Mouse (Mus musculus) heart, embryonic 12.5 days (tissue): ENCODE results near the gene Rimbp3. TPM values are rescaled to one million over a fixed set of nuclear protein-coding genes. Genes with fewer than 3 reads are reported as not detected.
"Not testable (repeated sequence)": the region's sequence is repeated elsewhere in the genome, so short reads cannot be mapped to it uniquely, and the experiment has no call there.

Experiments used
- ATAC-seq: fragments of 200-750 bp; cut with Nextera tagmentation; 2 replicates; pipeline ENCODE4 v1.8.0; 2017; ENCODE audit warnings: moderate TSS enrichment, moderate library complexity; ENCODE audit not compliant: insufficient number of reproducible peaks, low FRiP score
- H3K27ac ChIP-seq: fragments of 300-500 bp; sonication (generic); 2 replicates; pipeline ENCODE4 v1.5.1; 2016; ENCODE audit warnings: mild to moderate bottlenecking, moderate library complexity; ENCODE audit not compliant: poor library complexity, severe bottlenecking
- H3K27me3 ChIP-seq: fragments of 300-500 bp; sonication (generic); replicated peaks from 2 replicates; pipeline ENCODE4 v1.6.1; 2016; ENCODE audit warnings: mild to moderate bottlenecking, moderate library complexity
- H3K36me3 ChIP-seq: fragments of 300-500 bp; sonication (generic); 2 replicates; pipeline ENCODE4 v1.6.1; 2016; ENCODE audit warnings: mild to moderate bottlenecking, moderate library complexity
- H3K4me1 ChIP-seq: fragments of 300-500 bp; sonication (generic); replicated peaks from 2 replicates; pipeline ENCODE4 v1.6.1; 2016; ENCODE audit warnings: mild to moderate bottlenecking
- H3K4me2 ChIP-seq: fragments of 300-500 bp; sonication (generic); 2 replicates; pipeline ENCODE4 v1.6.1; 2016; ENCODE audit warnings: mild to moderate bottlenecking, moderate library complexity
- H3K4me3 ChIP-seq: fragments of 300-500 bp; sonication (generic); 2 replicates; pipeline ENCODE4 v1.5.1; 2016; ENCODE audit warnings: mild to moderate bottlenecking
- H3K9ac ChIP-seq: fragments of 300-500 bp; sonication (generic); 2 replicates; pipeline ENCODE4 v1.6.1; 2016; ENCODE audit warnings: mild to moderate bottlenecking, moderate library complexity
- H3K9me3 ChIP-seq: fragments of 300-500 bp; sonication (generic); replicated peaks from 2 replicates; pipeline ENCODE4 v1.6.1; 2016; ENCODE audit warnings: mild to moderate bottlenecking, moderate library complexity
- WGBS: fragments of 180-500 bp; shearing (Covaris S2); methylation state at CpG from one replicate; pipeline ENCODE4 v1.1.7; 2016; 5-methylcytosine and 5-hydroxymethylcytosine counted together
- polyA plus RNA-seq: library from polyadenylated mRNA; unstranded; fragments of >200 nt; fragmentation: Nextera tagmentation; extraction: Ambion mirVana; gene quantifications from 2 replicates; pipeline ENCODE4 v1.2.1, GENCODE M21; 2016

The Rimbp3 gene
- 0.24 and 0.26 TPM in 2 replicates for polyA plus RNA-seq

DNA sequence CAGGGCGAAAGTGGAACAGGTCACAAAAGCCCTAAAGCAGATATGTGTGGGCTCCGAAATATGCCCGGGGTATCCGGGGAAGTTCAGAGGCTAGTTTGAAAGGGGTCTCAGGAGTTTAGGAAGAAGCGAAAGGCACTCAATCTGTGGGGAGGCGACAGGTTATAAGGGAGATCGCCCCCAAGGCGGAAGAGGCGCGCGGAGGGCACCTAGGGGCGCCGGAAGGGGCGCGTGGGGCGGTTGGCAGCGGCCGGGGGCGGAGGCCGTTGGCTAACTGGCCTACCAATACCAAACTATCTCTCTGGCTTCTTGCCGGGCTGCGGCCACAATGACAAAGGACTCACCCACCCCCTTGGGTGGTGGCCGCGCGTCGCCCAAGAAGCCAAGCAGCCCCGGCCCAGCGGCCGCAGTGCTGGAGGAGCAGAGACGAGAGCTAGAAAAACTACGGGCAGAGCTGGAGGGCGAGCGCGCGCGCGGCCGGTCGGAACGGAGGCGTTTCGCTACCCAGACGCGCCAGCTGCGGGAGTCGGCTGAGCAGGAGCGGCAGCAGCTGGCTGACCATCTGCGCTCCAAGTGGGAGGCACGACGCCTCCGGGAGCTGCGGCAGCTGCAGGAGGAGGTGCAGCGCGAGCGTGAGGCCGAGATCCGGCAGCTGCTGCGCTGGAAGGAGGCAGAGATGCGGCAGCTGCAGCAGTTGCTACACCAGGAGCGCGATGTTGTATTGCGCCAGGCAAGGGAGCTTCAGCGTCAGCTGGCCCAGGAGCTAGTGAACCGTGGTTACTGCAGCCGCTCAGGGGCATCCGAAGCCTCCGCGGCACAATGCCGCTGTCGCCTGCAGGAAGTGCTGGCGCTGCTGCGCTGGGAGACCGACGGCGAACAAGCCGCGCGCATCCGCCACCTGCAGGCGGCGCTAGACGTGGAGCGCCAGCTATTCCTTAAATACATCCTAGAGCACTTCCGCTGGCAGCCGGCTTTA, at the start of gene Rimbp3:
Gene Rimbp3 (plus strand): TSS at position 215 of the 973 bp plus-strand sequence.
- peak; percentile 71 for ATAC-seq
- Histone ChIP-seq H3K36me3 (no peaks in the 10 kb centered on the region), H3K27ac (no peak within 1 kb of the TSS), H3K9me3 (no peaks in the 10 kb centered on the region), H3K9ac (peak within 1 kb of the TSS; percentile 69), H3K4me1 (peaks cover 12% of the 10 kb centered on the region), H3K4me2 (peak within 1 kb of the TSS; percentile 99), H3K27me3 (peaks cover 35% of the 10 kb centered on the region), H3K4me3 (peak within 1 kb of the TSS; percentile 60)
- 2% methylated on average over 85 of the region's 85 CpGs for WGBS

DNA sequence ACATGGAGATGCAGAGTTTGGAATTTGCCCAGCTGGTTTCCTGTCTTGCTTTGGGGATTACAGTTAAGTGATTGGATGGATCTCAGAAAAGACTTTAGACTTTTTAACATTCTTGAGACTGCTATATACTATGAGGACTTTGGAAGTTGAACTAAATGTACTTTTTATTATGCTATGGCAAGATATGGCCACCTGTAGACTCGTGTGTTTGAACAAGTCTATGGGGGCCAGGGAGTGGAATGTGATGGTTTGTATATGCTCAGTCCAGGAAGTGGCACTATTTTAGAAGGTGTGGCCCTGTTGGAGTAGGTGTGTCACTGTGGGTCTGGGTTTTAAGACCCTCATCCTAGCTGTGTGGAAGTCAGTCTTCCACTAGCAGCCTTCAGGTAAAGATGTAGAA, 42.9 kb upstream of the Rimbp3 start:
- WGBS: 86% methylated on average over 1 of the region's 1 CpGs
- peaks cover 52% of the 10 kb centered on the region for H3K36me3 ChIP-seq
- not testable (repeated sequence) for H3K9ac ChIP-seq, H3K9me3 ChIP-seq, H3K4me3 ChIP-seq, H3K4me2 ChIP-seq, ATAC-seq, H3K27me3 ChIP-seq, H3K4me1 ChIP-seq, H3K27ac ChIP-seq

DNA sequence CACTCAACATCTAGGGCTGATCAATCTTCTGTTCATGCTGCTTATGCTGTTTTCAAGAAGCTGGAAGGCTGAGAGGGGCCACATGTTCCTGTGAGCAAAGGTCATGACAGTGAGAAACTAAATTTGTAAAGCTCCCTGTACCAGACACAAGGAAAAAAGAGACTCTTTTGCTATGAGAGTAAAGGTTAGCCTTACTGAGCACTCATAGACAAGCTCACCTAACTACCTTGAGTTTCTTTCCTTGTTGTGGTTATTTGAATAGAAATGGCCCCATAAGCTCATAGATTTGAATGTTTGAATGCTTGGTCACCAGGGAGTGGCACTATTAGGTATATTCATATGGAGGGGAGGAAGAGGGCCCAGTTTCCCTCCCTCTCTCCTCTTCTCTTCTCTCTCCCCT, 41.2 kb upstream of the Rimbp3 start:
- no peaks in the 10 kb centered on the region for H3K4me1 ChIP-seq
- no peak overlapping the region for H3K9ac ChIP-seq
- H3K9me3 ChIP-seq: no peaks in the 10 kb centered on the region
- ATAC-seq: no peak
- H3K36me3 ChIP-seq: peaks cover 60% of the 10 kb centered on the region
- H3K4me3 ChIP-seq: no peak overlapping the region
- no peak overlapping the region for H3K4me2 ChIP-seq
- H3K27ac ChIP-seq: no peak overlapping the region
- no peaks in the 10 kb centered on the region for H3K27me3 ChIP-seq

DNA sequence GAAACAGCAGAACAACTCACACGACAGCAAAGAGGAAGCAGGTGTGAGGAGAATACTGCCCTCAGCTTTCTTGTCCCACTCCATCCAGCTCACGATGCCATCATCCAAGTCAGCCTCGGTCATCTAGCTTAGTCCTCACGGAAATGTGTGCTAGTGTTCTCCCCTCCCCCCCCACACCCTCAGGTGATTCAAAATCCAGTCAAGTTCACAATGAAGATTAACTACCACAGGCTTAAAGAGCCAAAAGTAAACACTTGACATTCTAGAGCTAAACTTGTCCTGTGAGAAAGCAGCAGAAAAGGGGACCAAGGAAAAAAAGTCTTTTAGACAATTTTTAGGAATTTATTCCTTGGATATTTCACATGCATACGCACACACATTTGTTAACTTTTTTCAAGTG, 40.4 kb upstream of the Rimbp3 start:
- H3K27ac ChIP-seq: no peak overlapping the region
- H3K27me3 ChIP-seq: no peaks in the 10 kb centered on the region
- H3K36me3 ChIP-seq: peaks cover 68% of the 10 kb centered on the region
- H3K4me2 ChIP-seq: no peak overlapping the region
- H3K9ac ChIP-seq: no peak overlapping the region
- no peak overlapping the region for H3K4me3 ChIP-seq
- H3K4me1 ChIP-seq: no peaks in the 10 kb centered on the region
- ATAC-seq: no peak
- 91% methylated on average over 5 of the region's 5 CpGs for WGBS
- no peaks in the 10 kb centered on the region for H3K9me3 ChIP-seq

- Histone ChIP-seq H3K27ac (no peak overlapping the region), H3K36me3 (peaks cover 54% of the 10 kb centered on the region), H3K27me3 (no peaks in the 10 kb centered on the region), H3K4me2 (no peak overlapping the region), H3K4me3 (no peak overlapping the region), H3K9ac (no peak overlapping the region), H3K4me1 (peaks cover 7% of the 10 kb centered on the region), H3K9me3 (no peaks in the 10 kb centered on the region)
- 78% methylated on average over 2 of the region's 2 CpGs for WGBS
- ATAC-seq: no peak
These were observed 32.6 kb upstream of the Rimbp3 start for GRCm38 (mm10) chr16:17175765-17176164.

GRCm38 (mm10) chr16:17177623-17178170, 30.7 kb upstream of the Rimbp3 start:
- H3K4me1 ChIP-seq: peaks cover 22% of the 10 kb centered on the region
- no peaks in the 10 kb centered on the region for H3K27me3 ChIP-seq
- no peaks in the 10 kb centered on the region for H3K9me3 ChIP-seq
- 89% methylated on average over 1 of the region's 1 CpGs for WGBS
- H3K27ac ChIP-seq: no peak overlapping the region
- ATAC-seq: no peak
- H3K4me3 ChIP-seq: no peak overlapping the region
- peaks cover 38% of the 10 kb centered on the region for H3K36me3 ChIP-seq
- no peak overlapping the region for H3K4me2 ChIP-seq
- H3K9ac ChIP-seq: no peak overlapping the region

- Histone ChIP-seq H3K27ac (no peak overlapping the region), H3K4me2 (no peak overlapping the region), H3K9ac (no peak overlapping the region), H3K9me3 (no peaks in the 10 kb centered on the region), H3K27me3 (no peaks in the 10 kb centered on the region), H3K4me1 (peaks cover 24% of the 10 kb centered on the region), H3K4me3 (no peak overlapping the region), H3K36me3 (peaks cover 30% of the 10 kb centered on the region)
- 86% methylated on average over 3 of the region's 3 CpGs for WGBS
- ATAC-seq: no peak
These were observed 28.7 kb upstream of the Rimbp3 start for GRCm38 (mm10) chr16:17179706-17180105.

DNA sequence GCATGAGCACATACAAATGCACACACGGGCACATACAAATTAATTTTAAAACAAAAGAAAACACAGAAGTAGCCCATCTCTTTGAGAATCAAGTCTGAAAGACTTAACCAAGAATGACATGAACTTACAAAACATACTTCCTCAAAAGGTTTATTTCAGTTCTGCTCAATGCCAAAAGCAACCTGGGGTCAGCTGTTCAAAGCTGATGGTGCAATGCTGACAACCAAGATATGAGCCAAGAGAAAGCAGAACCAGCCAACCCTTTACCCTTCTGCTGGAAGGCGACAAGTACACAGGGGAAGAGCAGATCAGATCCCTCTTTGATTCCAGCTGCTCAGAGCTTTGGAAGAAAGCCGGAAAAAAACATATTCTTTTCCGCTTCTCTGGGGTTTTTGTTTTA, 27.0 kb upstream of the Rimbp3 start:
- no peaks in the 10 kb centered on the region for H3K9me3 ChIP-seq
- ATAC-seq: no peak
- peaks cover 30% of the 10 kb centered on the region for H3K36me3 ChIP-seq
- 74% methylated on average over 4 of the region's 4 CpGs for WGBS
- peaks cover 26% of the 10 kb centered on the region for H3K4me1 ChIP-seq
- H3K9ac ChIP-seq: no peak overlapping the region
- no peaks in the 10 kb centered on the region for H3K27me3 ChIP-seq
- H3K4me2 ChIP-seq: no peak overlapping the region
- H3K27ac ChIP-seq: no peak overlapping the region
- no peak overlapping the region for H3K4me3 ChIP-seq

- Histone ChIP-seq H3K4me3 (no peak overlapping the region), H3K4me1 (peaks cover 20% of the 10 kb centered on the region), H3K36me3 (peaks cover 34% of the 10 kb centered on the region), H3K27ac (0 out of 2 replicates have a peak overlapping the region, but pooled peaks have one; percentile 9), H3K9ac (no peak overlapping the region), H3K27me3 (no peaks in the 10 kb centered on the region), H3K9me3 (no peaks in the 10 kb centered on the region), H3K4me2 (no peak overlapping the region)
- no peak for ATAC-seq
- 79% methylated on average over 2 of the region's 2 CpGs for WGBS
These were observed 26.3 kb upstream of the Rimbp3 start for GRCm38 (mm10) chr16:17182136-17182535.

DNA sequence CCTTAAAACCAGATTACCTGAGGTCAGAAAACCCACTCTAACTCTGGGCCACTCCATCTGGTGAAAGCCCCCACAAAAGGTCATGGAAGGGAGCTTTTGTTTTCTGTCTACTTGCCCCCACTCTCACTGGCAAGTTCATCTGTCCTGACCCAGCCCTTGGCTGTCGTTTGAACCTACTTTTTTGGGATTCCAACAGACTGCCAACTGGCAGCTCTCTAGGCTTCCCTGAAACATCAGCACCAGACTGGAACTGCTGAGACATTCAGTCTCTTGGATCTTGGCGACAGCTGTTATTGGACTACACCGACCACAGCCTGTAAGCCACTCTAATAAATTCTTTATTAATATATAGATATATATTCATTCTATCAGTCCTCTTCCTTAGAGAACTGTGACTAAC, 25.4 kb upstream of the Rimbp3 start:
- H3K4me2 ChIP-seq: no peak overlapping the region
- no peak for ATAC-seq
- H3K36me3 ChIP-seq: peaks cover 34% of the 10 kb centered on the region
- no peak overlapping the region for H3K9ac ChIP-seq
- no peak overlapping the region for H3K27ac ChIP-seq
- H3K27me3 ChIP-seq: no peaks in the 10 kb centered on the region
- no peak overlapping the region for H3K4me3 ChIP-seq
- WGBS: 78% methylated on average over 3 of the region's 3 CpGs
- H3K9me3 ChIP-seq: no peaks in the 10 kb centered on the region
- peaks cover 20% of the 10 kb centered on the region for H3K4me1 ChIP-seq

DNA sequence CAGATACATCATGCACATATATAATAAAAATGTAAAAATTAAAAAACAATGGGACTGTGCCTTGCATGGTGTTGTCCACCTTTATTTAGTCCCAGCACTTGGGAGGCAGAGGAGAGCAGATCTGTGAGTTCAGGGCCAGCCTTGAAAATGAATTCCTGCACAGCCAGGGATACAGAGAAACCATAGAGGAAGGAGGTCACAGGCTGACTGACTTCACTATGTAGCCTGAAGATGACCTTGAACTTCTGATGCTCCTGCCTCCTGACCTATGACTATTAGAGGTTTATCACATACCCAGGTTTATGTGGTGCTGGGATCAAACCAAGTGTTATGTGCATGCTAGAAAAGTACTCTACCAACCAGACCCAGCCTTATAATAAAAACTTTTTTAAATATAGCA, 22.9 kb upstream of the Rimbp3 start:
- H3K9ac ChIP-seq: no peak overlapping the region
- no peaks in the 10 kb centered on the region for H3K27me3 ChIP-seq
- no peak overlapping the region for H3K4me3 ChIP-seq
- H3K4me1 ChIP-seq: peaks cover 20% of the 10 kb centered on the region
- ATAC-seq: no peak
- no peak overlapping the region for H3K27ac ChIP-seq
- peaks cover 31% of the 10 kb centered on the region for H3K36me3 ChIP-seq
- H3K4me2 ChIP-seq: no peak overlapping the region
- no peaks in the 10 kb centered on the region for H3K9me3 ChIP-seq
